Mouse (Mus musculus) retina, postnatal 1 day (tissue): ENCODE measurements at regions not wholly inside any gene's neighbourhood (a gene's known extent, or its start where the extent isn't known, plus 50 kb on each side); places are given as distances from the start of the nearest gene placed in this dataset.

Experiments used
- DNase-seq: peaks from one replicate; pipeline ENCODE4 v3.0.0-alpha.2; 2012

DNA sequence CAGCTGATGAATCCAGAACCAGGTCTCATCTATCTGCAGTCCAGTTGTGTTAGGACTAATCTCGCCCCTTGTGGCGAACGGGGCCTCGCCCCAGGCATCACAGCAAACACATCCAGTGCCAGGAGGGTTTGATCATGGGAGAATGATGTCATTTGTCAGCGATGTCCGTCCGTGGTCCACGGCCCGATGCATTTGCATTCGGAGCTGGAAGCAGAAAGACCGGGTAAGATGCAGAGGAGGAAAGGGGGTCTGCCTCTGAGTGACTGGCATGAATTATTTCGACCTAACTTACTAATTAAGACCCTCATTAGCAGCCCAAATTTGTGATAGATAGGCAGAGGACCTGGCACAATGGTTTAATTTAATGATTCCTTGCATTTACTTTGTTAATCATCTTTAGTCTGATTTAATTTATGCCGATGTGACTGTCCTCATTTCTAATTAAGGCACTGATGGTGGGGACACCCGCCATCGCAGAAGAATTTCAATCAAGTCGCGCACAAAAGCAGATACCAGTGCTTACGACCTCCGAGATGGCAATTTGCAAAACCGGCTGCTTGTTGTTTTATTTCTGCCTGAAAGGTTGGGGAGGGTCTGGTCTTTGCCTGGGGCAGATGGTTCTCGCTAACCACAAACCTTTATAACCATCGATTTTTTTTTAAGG, 141.9 kb downstream of the Cryba4 start:
- peak; percentile 93 for DNase-seq

DNA sequence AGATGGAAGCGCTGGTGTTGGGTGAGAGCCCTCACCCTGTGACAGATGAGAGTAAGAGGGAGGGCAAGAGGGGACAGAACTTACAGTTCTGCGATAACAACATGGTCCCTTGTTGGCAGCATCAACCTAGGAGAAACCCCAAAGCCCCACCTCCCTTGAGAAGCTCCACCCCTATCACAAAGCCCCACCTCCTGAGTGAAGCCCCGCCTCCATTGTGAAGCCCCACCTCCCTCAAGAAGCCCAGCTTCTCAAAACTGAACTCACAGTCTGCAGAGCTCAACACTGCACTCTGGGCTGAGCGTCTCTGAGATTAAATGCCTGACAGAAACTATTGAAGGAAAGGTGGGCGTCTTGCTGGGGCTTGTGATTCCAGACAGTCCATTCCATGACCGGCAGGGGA, 131.6 kb downstream of the Cryba4 start:
- peak; percentile 49 for DNase-seq

DNA sequence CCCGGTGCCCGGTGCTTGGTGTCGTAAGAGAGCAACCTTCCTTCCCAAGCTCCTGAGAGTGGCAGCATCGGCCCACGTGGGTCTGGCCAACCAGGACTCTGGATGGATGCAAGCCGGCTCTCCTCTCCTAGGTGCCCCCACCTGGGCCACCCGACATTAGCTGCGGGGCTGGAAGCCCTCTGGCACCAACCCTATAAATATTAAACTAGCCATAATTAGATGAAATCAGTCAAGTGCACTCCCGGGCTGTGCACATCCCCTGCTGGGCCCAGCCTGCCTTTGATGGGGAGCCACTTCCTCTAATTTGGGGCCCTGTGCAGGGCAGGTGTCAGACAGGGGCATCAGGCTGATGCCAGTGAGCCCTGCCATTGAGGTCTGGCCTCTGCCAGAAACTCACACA, 130.8 kb downstream of the Cryba4 start:
- peak; percentile 51 for DNase-seq

DNA sequence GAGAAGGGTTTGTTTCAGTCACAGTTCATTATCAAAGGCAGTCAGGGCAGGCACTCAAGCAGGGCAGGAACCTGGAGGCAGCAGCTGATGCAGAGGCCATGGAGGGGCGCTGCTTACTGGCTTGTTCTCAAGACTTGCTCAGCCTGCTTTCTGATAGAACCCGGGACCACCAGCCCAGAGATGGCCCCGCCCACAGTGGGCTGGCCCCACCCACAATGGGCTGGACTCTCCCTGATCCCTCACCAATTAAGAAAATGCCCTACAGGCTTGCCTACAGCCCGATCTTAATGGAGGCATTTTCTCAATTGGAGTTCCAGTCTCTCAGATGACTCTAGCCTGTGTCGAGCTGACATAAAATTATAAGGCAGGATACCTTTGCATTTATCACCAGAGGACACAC, 129.7 kb downstream of the Cryba4 start:
- peak; percentile 54 for DNase-seq

DNA sequence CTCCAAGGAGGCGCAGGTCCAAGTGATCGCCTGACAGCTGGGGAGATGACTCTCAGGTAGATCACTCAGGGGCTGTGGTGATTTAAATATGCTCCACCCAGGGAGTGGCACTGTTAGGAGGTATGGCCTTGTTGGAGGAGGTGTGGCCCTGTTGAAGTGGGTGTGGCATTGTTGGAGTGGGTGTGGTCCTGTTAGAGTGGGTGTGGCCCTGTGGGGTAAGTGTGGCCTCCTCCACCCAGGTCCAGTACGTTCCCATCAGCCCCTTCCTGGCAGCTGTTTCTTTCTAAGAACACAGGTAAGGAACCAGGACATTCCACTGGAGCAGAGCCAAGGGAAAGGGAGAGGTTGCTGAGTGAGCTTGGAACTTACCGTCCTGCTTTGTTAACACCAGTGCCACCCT, 125.1 kb downstream of the Cryba4 start:
- no peak for DNase-seq

DNA sequence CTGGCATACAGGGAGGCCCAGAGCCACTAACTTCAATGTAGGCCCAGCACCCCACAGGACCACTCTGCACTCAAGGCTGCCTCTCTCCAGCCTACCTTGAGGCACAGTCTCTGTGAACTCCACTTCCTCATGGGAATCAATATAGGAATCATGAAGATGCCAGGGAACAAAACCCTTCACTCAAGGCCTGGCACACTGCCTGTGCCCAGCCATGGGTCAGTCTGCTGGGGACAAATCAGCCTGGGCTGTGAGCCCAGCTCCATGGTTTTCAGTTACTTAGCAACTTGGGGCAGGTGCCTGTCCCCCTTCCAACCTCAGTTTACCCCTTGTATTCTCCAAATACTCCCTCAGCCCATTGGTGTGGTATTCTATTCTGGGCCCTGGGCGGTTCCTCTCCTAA, 119.6 kb downstream of the Cryba4 start:
- DNase-seq = no peak

DNA sequence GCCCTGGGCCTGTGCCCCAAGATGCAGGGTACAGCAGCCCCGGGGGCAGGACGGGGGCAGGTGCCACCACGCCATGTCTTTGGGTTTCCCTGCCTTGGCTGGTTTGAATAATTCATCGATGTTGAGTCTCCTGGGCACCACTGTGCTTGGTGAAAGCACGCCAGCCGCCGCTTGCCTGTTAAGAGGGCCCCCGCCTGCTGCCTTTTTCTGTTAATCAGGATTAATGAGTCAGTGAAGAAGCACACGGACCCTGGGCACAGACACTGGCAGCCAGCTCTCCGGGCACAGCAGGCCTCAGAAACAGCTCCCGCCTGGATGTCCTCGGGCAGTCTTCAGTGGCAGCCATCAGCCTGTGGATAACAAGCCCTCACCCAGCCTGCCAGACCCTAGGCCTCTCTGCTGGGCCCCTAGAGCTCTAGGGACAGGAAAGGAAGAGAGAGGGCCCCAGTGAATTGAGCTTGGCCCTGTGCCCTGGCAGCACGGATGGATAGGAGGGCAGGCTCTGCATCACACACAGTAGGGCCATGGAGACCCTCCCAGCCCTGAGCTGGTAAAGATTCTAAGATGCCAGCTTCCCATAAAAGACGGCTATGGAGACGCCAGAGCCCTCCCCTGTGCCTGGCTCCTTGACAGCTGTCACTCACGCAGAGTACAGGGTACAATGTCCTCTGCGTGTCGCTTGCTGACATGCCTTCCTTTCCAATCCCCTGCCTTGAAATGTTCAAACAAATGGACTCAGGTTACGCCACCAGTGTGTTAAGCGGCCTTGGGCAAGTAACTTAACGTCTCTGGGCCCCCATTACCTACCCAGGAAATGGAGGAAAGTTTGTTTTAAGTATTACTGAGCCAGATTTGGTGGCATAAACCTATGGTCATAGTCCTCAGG, 118.4 kb downstream of the Cryba4 start:
- peak; percentile 87 for DNase-seq

DNA sequence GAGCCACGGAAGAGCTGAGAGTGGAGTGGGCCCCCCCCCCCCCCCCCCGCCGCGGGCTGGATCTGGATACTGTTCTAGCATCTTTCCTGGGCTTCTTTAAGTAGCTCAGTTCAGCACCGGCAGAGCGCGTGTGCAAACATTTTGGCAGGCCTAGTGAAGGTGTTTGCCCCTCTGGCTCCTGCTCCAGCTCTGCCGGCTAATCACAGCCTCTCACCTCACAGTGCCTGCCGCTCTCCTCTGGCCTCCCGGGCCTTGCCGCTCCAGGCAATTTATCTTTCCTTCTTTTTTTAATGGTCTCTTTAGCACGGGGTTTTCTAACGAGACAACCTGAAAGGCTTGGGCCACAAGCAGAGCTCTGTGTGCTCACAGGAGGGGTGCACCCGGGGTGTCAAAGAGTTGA, 115.7 kb downstream of the Cryba4 start:
- no peak for DNase-seq

DNA sequence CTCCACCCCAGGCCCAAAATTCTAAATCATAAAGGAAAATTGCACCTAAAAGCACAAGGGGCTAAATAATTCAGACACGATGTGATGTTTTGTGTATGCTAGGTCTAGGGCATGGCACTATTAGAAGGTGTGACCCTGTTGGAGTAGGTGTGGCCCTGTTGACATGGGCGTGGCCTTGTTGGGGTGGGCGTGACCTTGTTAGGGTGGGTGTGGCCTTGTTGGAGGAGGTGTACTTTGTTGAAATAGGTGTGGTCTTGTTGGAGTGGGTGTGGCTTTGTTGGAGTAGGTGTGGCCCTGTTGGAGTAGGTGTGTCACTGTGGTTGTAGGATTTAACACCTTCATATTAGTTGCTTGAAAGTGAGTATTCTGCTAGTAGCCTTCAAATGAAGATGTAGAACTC, 114.1 kb downstream of the Cryba4 start:
- DNase-seq = no peak

DNA sequence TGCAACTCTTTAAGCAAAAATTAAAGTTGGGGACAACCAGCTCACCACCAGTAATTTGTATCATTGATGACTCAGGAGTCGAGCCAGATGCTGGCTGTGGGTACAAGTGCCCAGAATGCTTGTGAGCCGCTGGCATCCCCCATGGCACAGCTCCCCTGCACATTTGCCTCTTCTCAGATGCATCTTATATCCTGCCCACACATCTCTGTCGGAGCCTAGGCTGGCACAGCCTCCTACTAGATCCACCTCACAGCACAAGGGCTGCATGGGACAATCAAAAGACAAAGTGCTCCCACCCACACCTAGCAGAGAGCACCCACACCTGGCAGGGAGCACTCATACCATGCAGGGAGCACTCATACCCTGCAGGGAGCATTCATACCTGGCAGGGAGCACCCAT, 109.6 kb downstream of the Cryba4 start:
- no peak for DNase-seq

DNA sequence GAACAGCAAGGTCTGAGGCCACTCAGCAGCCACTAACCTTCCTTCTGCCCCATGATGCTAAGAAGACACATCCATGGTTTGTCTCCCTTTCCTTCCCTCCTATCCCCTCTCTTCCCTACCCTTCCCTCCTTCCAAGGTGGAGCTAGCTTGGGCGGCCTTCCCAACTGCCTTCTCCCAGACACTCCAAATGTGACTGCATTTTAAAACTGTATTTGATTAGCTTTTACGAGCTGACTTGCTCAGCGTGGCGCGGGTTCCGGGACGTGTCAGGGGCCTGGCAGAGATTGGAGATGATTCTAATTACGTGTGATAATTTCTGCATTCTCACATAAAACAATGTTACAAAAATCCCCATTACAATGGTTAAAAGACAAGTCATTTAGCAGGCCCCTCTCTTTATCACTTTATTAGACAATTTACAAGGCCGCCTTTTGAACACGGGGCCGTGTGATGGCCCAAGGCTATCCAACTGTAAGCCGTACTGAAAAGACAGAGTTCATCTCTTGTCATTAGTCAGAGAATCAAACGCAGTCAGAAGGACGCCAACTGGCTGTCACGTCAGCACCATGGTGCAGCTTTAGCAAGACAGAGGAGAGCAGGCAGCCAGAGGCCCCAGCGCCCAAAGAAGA, 108.2 kb downstream of the Cryba4 start:
- no peak for DNase-seq

DNA sequence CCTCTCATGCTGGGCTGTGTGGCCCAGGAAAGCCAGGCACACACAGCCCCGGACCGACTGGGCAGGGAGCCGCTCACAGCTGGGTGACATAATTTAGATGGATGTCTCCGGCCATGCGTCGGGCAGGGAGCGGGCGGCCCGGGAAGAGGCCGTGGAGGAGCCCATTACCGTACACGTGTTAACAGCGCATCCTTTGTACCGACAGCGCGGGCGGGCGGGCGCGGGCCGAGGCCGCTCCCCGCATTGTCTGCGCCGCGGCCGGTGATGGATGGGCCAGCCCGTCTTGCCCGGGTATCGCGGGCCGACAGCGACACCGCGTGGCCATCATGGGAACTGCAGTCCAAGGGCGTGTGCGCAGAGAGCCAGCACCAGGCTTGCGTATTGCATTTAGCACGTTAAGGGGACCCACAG, 98.6 kb downstream of the Cryba4 start:
- peak; percentile 91 for DNase-seq

DNA sequence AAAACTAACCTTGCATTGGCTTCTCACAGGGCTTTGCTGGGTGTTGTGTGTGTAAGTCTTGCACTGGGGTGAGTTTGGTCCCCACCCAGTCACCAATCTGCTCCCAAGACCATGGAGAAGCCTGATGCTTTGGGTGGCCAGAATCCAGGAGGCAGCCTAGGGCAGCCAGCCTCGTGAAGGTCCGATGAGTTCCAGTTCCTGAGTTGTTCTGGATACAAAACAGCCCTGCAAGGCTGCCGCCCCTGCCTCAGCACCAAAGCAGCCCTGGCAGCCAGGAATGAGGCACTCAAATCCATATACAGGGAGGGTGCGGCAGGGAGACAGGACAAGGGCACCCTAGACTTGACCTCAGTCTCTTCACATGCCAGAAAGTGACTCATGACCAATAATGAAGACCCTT, 97.7 kb downstream of the Cryba4 start:
- DNase-seq = no peak

DNA sequence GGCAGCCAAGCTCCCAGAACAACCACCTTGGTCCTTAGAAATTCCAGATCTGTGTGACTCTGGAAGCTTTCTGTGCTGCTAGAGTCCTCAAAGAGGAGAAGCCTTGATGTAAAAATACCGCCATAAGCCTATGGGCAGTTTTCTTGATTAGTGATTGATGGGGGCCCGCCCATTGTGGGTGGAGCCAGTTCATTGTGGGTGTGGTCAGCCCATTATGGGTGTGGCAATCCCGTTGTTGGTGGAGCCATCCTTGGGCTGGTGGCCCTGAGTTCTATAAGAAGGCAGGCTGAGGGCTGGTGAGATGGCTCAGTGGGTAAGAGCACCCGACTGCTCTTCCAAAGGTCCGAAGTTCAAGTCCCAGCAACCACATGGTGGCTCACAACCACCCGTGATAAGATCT, 97.3 kb downstream of the Cryba4 start:
- no peak for DNase-seq

DNA sequence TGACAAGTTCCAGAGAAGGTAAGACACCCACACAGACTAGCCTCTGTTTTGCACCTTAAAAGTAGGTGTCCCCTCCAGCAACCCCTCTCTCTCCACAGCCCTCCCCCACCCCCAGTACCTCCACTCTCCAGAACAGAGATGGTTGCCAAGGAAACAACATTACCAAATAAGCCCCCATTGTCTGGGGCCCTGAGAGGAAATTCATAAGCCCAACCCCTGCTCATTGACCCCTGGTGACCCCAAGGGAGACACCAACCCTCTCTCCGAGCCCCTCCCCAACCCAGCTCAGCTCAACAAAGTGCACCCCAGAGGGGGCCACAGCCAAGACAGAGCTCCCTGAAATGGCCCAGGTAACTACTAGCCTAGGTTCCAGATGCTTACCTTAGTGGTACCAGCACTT, 96.3 kb downstream of the Cryba4 start:
- peak; percentile 54 for DNase-seq

DNA sequence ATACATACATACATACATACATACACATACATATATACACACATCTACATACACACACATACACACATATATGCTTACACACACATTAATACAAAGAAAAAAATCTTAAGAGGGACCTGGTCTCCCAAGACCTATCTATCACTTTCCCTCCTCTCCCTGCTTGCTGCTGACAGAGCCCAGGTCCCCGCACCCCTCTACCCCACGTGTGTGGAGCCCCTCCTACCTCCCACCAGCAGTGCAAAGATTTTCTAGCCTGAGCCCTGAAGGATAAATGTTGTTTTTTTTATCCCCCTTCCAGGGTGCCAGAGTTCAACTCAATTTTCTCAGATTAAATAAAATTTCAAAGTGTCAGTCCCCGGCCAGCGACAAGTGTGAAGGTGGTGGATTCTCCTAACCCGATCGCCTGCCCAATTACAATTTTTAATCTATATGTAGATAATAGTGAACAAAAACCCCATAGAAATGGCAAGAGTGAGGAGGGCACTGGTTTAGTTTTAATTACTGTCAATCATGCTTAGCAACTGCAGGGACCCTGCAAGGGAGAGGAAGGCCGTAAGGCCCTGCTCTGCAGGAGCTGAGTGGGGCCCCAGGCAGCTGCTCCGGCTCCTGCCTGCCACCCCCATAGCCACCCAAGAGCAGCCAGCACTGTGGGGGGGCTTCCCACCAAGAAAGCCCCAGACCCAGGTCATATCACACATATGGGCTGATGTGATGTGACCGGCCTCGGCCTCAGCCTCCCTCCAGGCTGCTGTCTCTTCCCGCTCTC, 85.7 kb downstream of the Cryba4 start:
- peak; percentile 81 for DNase-seq

DNA sequence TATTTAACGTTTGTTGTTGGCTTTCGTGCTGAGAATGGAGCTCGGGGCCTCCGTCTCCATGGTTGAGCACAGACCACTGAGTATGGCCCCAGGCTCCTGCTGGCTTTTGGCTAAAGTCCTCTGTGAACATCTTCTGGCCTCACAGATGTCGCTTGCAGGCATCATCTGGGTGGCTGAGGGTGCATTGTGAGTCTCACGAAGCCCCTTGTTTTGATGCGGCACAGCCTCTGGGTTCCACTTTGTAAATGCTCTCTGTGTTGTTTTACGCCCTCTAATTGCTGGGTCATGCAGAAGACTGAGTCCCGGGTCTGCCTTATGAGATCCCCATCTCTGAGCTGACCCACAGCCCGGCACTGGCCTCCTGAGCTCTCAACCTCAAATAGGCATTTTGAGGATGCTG, 84.5 kb downstream of the Cryba4 start:
- peak; percentile 68 for DNase-seq

DNA sequence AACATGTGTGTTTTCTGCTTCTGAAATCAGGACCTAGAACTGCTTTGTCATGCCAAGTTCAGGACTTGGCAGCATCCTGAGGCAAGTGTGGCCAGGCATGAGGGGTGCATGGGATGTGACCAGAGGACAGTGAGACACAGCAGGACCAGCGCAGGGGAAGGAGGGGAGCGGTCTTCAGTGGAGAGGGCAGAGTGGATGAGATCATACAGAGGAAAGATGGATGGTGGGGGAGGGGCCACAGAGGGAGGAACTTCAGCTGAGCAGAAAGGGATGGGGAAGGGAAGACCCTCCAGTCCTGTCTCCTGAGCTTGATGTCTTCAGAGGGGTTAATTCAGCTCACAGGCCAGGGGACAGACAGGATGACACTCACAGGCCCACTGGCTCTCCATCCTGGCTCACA, 81.0 kb downstream of the Cryba4 start:
- peak; percentile 44 for DNase-seq

DNA sequence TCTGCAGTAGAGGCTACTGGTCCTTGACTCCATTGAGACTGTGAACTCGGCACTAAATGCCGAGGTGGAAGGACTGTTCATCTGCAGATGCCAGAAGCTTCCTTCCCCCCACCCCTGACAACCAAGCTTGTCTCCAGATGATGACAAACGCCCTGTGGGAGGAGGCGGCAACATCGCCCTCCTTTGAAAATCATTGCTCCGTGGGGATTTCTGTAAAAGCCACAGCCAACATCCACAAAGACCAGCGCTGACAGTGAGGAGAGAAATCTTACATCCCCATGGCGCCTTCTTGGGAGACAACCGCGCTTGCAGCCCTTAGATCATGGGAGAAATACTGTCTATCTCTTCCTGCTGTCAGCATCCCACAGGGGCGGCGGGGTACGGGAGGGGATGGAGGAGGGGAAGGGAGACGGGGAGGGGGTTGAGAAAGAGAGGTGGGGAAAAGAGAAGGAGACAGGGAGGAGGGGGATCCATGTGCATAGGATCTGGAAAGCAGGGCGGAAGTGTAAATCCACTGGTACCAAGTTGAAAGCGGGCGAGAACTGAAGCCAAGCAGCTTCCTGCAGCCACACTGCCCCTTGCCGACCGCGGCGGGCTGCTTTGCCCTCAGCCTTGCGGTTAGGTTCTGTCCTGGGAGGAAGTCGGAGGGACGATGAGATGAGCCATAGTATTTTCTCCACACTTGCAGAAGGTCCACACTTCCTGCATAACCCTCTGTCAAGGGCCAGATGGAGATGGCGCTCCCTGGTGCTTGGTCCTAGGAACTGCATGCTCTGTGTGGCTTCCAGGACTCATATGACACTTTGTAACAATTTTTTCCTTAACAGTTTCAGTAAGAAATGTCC, 72.9 kb downstream of the Cryba4 start:
- peak; percentile 73 for DNase-seq

DNA sequence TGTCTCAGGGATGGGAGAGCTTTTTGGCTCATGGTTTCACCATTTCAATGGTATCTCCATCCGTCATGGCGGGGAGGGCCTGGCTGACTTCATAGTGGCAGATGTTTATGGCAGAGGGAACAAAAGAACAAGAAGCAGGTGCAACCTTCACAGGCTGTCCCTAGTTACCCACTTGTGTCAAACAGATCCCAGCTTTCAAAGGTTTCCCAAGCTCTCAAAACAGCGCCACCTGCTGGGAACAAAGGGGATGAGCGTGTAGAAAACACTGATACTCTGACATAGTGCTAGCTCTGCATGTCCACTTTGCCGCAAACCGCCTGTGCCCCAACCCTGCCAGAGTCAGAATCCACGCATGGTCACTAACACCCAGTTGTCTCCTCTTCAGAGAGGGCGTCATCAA, 69.5 kb downstream of the Cryba4 start:
- DNase-seq = peak; percentile 81

DNA sequence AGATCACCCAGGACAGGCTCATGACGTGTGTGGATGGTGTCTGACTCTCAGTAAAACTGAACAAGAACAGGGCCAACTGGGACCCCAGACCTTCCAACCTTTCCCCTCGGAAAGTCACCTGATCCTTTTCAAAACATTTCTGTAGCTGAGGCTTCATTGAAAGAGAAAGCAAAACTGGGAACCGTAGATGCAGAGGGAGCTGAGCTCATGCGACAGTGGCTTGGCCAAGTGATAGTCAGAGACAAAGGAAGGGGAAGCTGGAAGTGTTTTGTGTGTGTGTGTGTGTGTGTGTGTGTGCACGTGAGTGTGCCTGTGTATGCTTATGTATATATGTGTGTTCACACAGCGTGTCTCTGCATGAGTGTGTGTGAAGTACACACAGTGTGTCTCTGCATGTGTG, 56.7 kb downstream of the Cryba4 start:
- no peak for DNase-seq
